Mouse (Mus musculus): ENCODE results near the gene Ccpg1.
A peak's percentile ranks its signal among the peaks of the same experiment; 100 is the strongest.

Ccpg1 gene

GRCm38 (mm10) chr9:72985250-72986220, at the start of gene Ccpg1, which contains the start of gene Ccpg1os:
Gene Ccpg1, plus strand, starts transcription at chr9:72985429.
Gene Ccpg1os, minus strand, starts transcription at chr9:72985382.
- peak; percentile 87 for DNase-seq (ENCODE audit: low read depth, low spot score)

GRCm38 (mm10) chr9:72936301-72936700, 48.9 kb upstream of the Ccpg1 start:
- no peak for DNase-seq (ENCODE audit: low read depth, low spot score)

- DNase-seq (ENCODE audit: low read depth, low spot score) = no peak
Observed at GRCm38 (mm10) chr9:72943424-72943823, 41.8 kb upstream of the Ccpg1 start.

- no peak for DNase-seq (ENCODE audit: low read depth, low spot score)
Observed at GRCm38 (mm10) chr9:72944286-72944685, 40.9 kb upstream of the Ccpg1 start.

DNA sequence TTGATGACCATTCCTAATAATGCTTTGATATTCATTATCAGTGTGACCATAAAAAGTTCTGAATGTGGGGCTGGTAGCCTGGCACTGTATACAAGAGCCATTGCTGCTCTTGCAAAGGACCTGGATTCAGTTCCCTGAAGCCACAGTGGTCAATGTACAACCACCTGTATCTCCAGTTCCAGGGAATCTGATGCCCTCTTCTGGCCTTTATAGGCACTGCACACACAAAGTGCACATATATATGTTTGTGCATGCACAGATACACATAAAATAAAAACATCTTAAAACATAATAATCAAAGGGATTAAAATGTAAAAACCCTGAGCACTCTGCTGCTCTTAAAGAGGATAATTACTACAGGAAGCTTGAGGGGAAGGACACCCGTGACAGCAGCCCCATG, 38.2 kb upstream of the Ccpg1 start:
- no peak for DNase-seq (ENCODE audit: low read depth, low spot score)

DNA sequence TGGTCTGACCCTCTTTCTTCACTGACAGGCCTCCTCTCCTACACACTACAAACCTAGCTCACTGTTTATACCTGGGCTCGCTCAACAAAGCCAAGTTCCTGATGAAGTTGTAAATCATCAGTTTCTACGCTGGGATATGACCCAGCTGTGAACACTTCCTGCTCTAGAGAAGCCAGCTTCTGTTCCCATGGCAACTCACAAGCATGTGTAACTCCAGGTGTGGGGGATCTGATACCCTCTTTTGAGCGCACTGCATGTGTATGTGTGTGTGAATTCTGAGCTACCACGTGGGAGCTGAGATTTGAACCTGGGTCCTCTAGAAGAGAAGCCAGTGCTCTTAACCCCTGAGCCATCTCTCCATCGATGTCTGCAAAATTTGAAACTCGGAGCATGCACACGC, 35.7 kb upstream of the Ccpg1 start:
- DNase-seq (ENCODE audit: low read depth, low spot score) = no peak

GRCm38 (mm10) chr9:72954746-72955145, 30.5 kb upstream of the Ccpg1 start:
- no peak for DNase-seq (ENCODE audit: low read depth, low spot score)

DNA sequence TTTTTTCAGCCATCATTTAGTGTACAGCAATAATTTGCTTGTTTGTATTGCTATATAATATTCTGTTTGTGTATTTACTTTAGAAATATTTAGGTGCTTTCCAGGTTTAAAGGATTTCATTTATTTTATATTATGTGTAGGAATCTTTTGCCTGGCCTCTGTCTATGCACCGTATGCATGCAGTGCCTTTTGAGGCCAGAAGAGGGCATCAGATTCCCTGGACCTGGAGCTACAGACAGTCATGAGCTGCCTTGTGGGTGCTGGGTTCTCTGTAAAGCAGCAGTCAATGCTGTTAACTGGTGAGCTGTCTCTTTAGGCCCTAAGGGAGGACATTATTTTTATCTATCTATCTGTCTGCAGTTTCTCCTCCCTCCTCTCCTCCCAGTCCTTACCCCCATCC, 29.7 kb upstream of the Ccpg1 start:
- no peak for DNase-seq (ENCODE audit: low read depth, low spot score)

DNA sequence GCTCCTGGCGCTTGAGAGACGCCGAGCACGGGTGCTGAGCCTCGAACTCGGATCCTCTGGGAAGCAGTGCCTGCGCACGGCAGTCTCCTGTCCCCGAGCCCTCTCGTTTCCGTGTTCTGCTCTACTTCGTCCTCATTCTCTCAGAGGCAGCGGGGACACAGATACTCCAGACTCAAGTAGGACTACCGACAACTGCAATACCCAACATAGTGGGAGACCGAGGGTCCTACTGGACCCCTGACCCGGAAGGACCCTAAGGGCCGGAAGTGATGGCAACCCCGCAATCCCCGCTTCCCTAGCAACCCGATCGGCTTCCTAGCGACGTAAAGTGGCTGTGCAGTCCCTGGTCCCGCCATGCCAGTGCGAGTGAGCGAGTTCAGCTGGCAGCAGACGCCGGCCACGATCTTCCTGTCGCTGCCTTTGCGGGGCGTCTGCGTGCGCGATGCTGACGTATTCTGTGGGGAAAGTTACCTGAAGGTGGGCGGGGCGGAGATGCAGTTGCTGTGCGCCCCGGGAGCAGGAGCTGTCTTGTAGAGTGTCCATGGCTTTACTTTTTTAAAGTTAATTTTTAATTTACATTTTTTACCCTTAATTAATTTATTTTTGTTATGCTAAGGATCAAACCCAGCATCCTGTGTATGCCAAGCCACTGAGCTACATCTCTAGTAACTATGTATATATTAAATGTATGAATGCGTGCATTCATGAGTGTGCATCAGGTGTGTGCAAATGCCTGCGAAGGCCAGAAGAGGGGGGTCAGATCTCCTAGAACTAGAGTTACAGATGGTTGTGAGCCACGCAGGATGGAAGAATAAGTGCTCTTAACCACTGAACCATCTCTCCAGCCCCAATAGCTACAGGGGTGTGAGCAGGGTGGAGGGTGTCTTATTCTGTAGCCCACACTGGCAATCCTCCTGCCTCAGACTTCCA, 26.4 kb upstream of the Ccpg1 start, which contains the start of the genes Dyx1c1 and Gm44503:
Dyx1c1 (plus strand) TSS at position 265 of the 930 bp plus-strand sequence.
Gm44503 (plus strand) TSS at position 332 of the 930 bp plus-strand sequence.
- no peak for DNase-seq (ENCODE audit: low read depth, low spot score)

- no peak for DNase-seq (ENCODE audit: low read depth, low spot score)
Observed at GRCm38 (mm10) chr9:72961346-72961745, 23.9 kb upstream of the Ccpg1 start.

- no peak for DNase-seq (ENCODE audit: low read depth, low spot score)
Observed at GRCm38 (mm10) chr9:72961959-72962358, 23.3 kb upstream of the Ccpg1 start.

GRCm38 (mm10) chr9:72968349-72969061, 16.7 kb upstream of the Ccpg1 start:
- DNase-seq (ENCODE audit: low read depth, low spot score) = no peak

GRCm38 (mm10) chr9:72969874-72970273, 15.4 kb upstream of the Ccpg1 start:
- DNase-seq (ENCODE audit: low read depth, low spot score) = no peak

GRCm38 (mm10) chr9:72972435-72972834, 12.8 kb upstream of the Ccpg1 start:
- DNase-seq (ENCODE audit: low read depth, low spot score) = no peak

DNA sequence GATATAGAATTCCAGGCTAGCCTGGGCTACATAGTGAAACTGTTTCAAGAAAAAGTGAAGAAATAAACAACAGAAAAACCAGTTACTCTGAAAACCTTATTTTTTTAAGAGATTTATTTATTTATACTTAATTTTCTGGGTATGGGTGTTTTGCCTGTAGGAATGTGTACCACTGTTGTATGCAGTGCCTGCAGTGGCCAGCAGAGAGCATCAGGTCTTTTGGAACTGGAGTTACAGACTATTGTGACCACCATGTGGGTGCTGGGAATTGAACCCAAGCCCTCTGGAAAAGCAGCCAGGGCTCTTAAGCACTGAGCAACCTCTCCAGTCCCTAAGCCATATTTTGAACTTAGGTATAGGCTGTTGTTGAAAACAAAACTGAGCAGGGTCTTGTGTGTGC, 12.2 kb upstream of the Ccpg1 start:
- DNase-seq (ENCODE audit: low read depth, low spot score) = no peak

DNA sequence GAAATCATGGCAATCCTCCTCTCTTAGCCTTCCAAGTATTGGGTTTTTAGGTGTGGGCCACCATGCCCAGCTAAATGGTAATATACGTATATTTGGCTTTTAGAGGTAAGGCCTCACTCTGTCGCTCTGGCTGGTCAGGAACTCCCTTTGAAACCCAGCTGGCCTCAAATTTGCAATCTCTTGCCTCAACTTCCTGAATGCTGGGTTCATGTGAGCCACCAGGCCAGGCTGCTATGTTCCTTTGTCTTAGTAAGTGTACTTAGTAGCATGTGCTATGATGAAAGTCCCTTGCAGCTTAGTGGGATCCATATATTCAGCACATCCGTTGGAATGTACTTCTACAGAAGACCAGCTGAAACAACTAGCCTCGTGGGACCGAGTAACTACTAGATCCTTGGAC, 10.5 kb upstream of the Ccpg1 start:
- DNase-seq (ENCODE audit: low read depth, low spot score) = no peak

GRCm38 (mm10) chr9:72975242-72975641, 10.0 kb upstream of the Ccpg1 start:
- DNase-seq (ENCODE audit: low read depth, low spot score) = no peak

GRCm38 (mm10) chr9:72983066-72983465, 2.2 kb upstream of the Ccpg1 start:
- no peak for DNase-seq (ENCODE audit: low read depth, low spot score)

- DNase-seq (ENCODE audit: low read depth, low spot score) = no peak
Observed at GRCm38 (mm10) chr9:72987703-72988102, 2.5 kb downstream of the Ccpg1 start.

- DNase-seq (ENCODE audit: low read depth, low spot score) = no peak
Observed at GRCm38 (mm10) chr9:72988706-72989105, 3.5 kb downstream of the Ccpg1 start.

DNA sequence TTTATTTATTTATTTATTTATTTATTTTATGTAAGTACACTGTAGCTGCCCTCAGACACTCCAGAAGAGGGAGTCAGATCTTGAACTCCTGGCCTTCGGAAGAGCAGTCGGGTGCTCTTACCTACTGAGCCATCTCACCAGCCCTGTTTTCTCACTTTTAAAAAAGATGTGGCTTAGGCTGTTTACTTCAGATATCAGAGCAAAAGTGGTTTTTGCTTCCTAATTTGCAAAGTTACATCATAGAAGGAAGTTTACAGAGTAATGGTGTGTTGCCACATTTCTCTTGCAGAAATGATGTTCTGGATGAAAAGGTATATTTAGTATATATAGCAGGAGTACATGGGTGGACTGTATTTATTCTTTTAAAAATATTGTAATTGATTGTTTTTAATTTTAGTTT, 6.2 kb downstream of the Ccpg1 start:
- DNase-seq (ENCODE audit: low read depth, low spot score) = no peak
